ENCODE assay signal across 26 mouse cellular contexts in genomic region chr12:99543421-99544195, GRCm38 (mm10). TPM values are rescaled to one million over a fixed set of nuclear protein-coding genes. Genes with fewer than 3 reads are reported as not detected.
A peak's percentile ranks its signal among the peaks of the same experiment; 100 is the strongest.
DNase-seq lines count a peak whose midpoint lies in the region; ATAC-seq and TF ChIP-seq lines count a peak whose summit lies in the region.
"Had no signal": no experiment of that assay in that cellular context is flagged by ENCODE, and none has a peak within 500 bp of the region (broad histone marks: within the 10 kb centered on the region; RNA-seq: fewer than 3 reads in every experiment).

No protein-coding gene starts in this region.

- no peak for TF ChIP-seq EP300 in stomach, postnatal 0 days (optimal IDR thresholded peaks at IDR 0.05)

- 90% methylated on average over 7 of the region's 7 CpGs for WGBS in stomach, postnatal 0 days

- H3K4me3 ChIP-seq in layer of hippocampus, adult 2 months = no peak overlapping the region
- H3K4me3 ChIP-seq in stomach, postnatal 0 days (ENCODE audit: low read depth, low read length) = no peak overlapping the region
- H3K4me3 ChIP-seq: forebrain, embryonic 10.5 days; heart, embryonic 10.5 days; hindbrain, embryonic 10.5 days; limb, embryonic 10.5 days; liver, embryonic 12.5 days; midbrain, embryonic 15.5 days; neural tube, embryonic 13.5 days had no signal

- no peak for ATAC-seq in stomach, postnatal 0 days (ENCODE audit: low FRiP score, low TSS enrichment)
- ATAC-seq: forebrain, postnatal 0 days; liver, embryonic 12.5 days; midbrain, embryonic 15.5 days had no signal

- no peak overlapping the region for H3K9ac ChIP-seq in stomach, postnatal 0 days (ENCODE audit: low read length)
- H3K9ac ChIP-seq: forebrain, postnatal 0 days; liver, embryonic 12.5 days; midbrain, embryonic 15.5 days; neural tube, embryonic 13.5 days had no signal

- H3K27ac ChIP-seq in layer of hippocampus, adult 2 months = no peak overlapping the region
- no peak overlapping the region for H3K27ac ChIP-seq in stomach, postnatal 0 days (replicated peaks)
- H3K27ac ChIP-seq: forebrain, embryonic 10.5 days; heart, embryonic 10.5 days; hindbrain, embryonic 10.5 days; limb, embryonic 10.5 days; liver, embryonic 12.5 days; midbrain, embryonic 15.5 days; neural tube, embryonic 13.5 days had no signal

- H3K9me3 ChIP-seq in stomach, postnatal 0 days (ENCODE audit: control insufficient read depth, low read length) = no peaks in the 10 kb centered on the region
- H3K9me3 ChIP-seq: forebrain, embryonic 10.5 days; heart, embryonic 10.5 days; hindbrain, embryonic 10.5 days; limb, embryonic 10.5 days; liver, embryonic 12.5 days; midbrain, embryonic 15.5 days; neural tube, embryonic 13.5 days had no signal

- TF ChIP-seq CTCF in layer of hippocampus, adult 2 months (conservative IDR thresholded peaks at IDR 0.05) = peak; percentile 43
- TF ChIP-seq CTCF in stomach, postnatal 0 days (IDR thresholded peaks at IDR 0.05; ENCODE audit: low read depth) = peak; percentile 11; the same call in 1 of the 2 replicates

- H3K36me3 ChIP-seq in stomach, postnatal 0 days (ENCODE audit: control insufficient read depth, insufficient read depth, low read length) = no peaks in the 10 kb centered on the region
- H3K36me3 ChIP-seq: liver, embryonic 12.5 days; midbrain, embryonic 15.5 days; neural tube, embryonic 13.5 days had no signal

- no peaks in the 10 kb centered on the region for H3K27me3 ChIP-seq in stomach, postnatal 0 days (ENCODE audit: control insufficient read depth, insufficient read depth, low read length)
- H3K27me3 ChIP-seq: liver, embryonic 12.5 days; midbrain, embryonic 15.5 days; neural tube, embryonic 13.5 days had no signal

- DNase-seq in cerebellum, adult 18-20 months = peak; percentile 44 to 47
- no peak for DNase-seq in cerebellum, postnatal 25 days
- no peak for DNase-seq in layer of hippocampus, adult 2 months (ENCODE audit: low spot score in 2 of 2)
- DNase-seq in layer of hippocampus, adult 18-20 months (ENCODE audit: low spot score in 2 of 2) = no peak
- DNase-seq in thymus, postnatal 25 days = peak; percentile 23
- no peak for DNase-seq in thymus, postnatal 10 days (ENCODE audit: low spot score in 2 of 2)
- no peak for DNase-seq in stomach, postnatal 0 days (ENCODE audit: low spot score)
- no peak for DNase-seq in urinary bladder, postnatal 36 days (ENCODE audit: low spot score in 2 of 2)
- DNase-seq: adrenal gland, postnatal 25 days; cerebellum, postnatal 10 days; forebrain, postnatal 0 days; gastrocnemius, postnatal 36 days; kidney, adult 2 months; kidney, postnatal 10 days; lung, adult 2 months; retina, postnatal 1 day; right cerebral cortex, postnatal 25 days; spleen, adult 18-20 months; thymus, adult 2 months had no signal

- no peaks in the 10 kb centered on the region; the same call in 1 of the 2 replicates for H3K4me1 ChIP-seq in stomach, postnatal 0 days (replicated peaks; ENCODE audit: control insufficient read depth, insufficient read depth)
- H3K4me1 ChIP-seq: midbrain, embryonic 15.5 days had no signal

- no peak overlapping the region for H3K4me2 ChIP-seq in stomach, postnatal 0 days (replicated peaks; ENCODE audit: low read depth)
- H3K4me2 ChIP-seq: midbrain, embryonic 15.5 days; neural tube, embryonic 13.5 days had no signal

RNA-seq across cellular contexts. Expression of gene Foxn3, which starts 19.8 kb away (rescaled TPM):
- 10 to 100 TPM; 45.9 to 53.7 TPM for total RNA-seq in layer of hippocampus, adult 2 months (2021)
- 10 to 100 TPM; 51.4 to 54.4 TPM for total RNA-seq in layer of hippocampus, adult 18-20 months (2021)
- 40.1 and 44.1 TPM in 2 replicates for polyA plus RNA-seq in stomach, postnatal 0 days (2015; fragmentation: Nextera tagmentation; extraction: Ambion mirVana)

Comparison
In these comparisons a context has a peak if more than half of its experiments do, and no peak if none do; other contexts are left out.
1. DNase-seq: peak in cerebellum, adult 18-20 months (2 of 2) and thymus, postnatal 25 days (single experiment); none in cerebellum, postnatal 25 days (0 of 2), layer of hippocampus, adult 2 months (0 of 2), layer of hippocampus, adult 18-20 months (0 of 2), thymus, postnatal 10 days (0 of 2), stomach, postnatal 0 days (single experiment) and urinary bladder, postnatal 36 days (0 of 2).